13 mouse cellular contexts compared by ENCODE assay signal in genomic region chr13:103027456-103028078, GRCm38 (mm10).
DNase-seq lines count a peak whose midpoint lies in the region; ATAC-seq and TF ChIP-seq lines count a peak whose summit lies in the region.
"Had no signal": no experiment of that assay in that cellular context is flagged by ENCODE, and none has a peak within 500 bp of the region (broad histone marks: within the 10 kb centered on the region; RNA-seq: fewer than 3 reads in every experiment).

No protein-coding gene starts in this region.

- no peak overlapping the region for H3K4me3 ChIP-seq in hindbrain, embryonic 11.5 days (ENCODE audit: low read depth, low read length)
- H3K4me3 ChIP-seq in hindbrain, postnatal 0 days (ENCODE audit: low read length) = no peak overlapping the region
- no peak overlapping the region for H3K4me3 ChIP-seq in embryonic facial prominence, embryonic 14.5 days (ENCODE audit: low read depth, low read length)
- no peak overlapping the region for H3K4me3 ChIP-seq in limb, embryonic 15.5 days

- no peaks in the 10 kb centered on the region for H3K36me3 ChIP-seq in hindbrain, embryonic 11.5 days (ENCODE audit: control insufficient read depth, insufficient read depth, low read length)
- no peaks in the 10 kb centered on the region for H3K36me3 ChIP-seq in hindbrain, postnatal 0 days (ENCODE audit: insufficient read depth, low read length)
- no peaks in the 10 kb centered on the region for H3K36me3 ChIP-seq in embryonic facial prominence, embryonic 14.5 days (ENCODE audit: control insufficient read depth, insufficient read depth, low read length)
- H3K36me3 ChIP-seq in limb, embryonic 15.5 days = no peaks in the 10 kb centered on the region

- 61% methylated on average over 17 of the region's 17 CpGs for WGBS in hindbrain, embryonic 11.5 days
- 63% methylated on average over 17 of the region's 17 CpGs for WGBS in hindbrain, postnatal 0 days
- 26% methylated on average over 17 of the region's 17 CpGs for WGBS in embryonic facial prominence, embryonic 14.5 days
- WGBS in limb, embryonic 15.5 days = 22% methylated on average over 17 of the region's 17 CpGs

- TF ChIP-seq CTCF in hindbrain, postnatal 0 days (IDR thresholded peaks at IDR 0.05; ENCODE audit: low read depth) = no peak

- peak; percentile 33 for DNase-seq in hindbrain, embryonic 11.5 days (ENCODE audit: low spot score)
- no peak for DNase-seq in hindbrain, postnatal 0 days (ENCODE audit: low spot score)
- DNase-seq in embryo, embryonic 11 days = peak; percentile 81
- DNase-seq in embryonic facial prominence, embryonic 14.5 days (ENCODE audit: low spot score) = peak; percentile 48
- DNase-seq in cerebellum, adult 8-10 months = no peak
- DNase-seq in left cerebral cortex, adult 8-10 months (ENCODE audit: low spot score in 2 of 2) = no peak
- DNase-seq in layer of hippocampus, adult 8-10 months (ENCODE audit: low spot score in 2 of 2) = no peak
- DNase-seq: cerebellum, postnatal 36 days; right cerebral cortex, adult 18-20 months had no signal

- no peaks in the 10 kb centered on the region for H3K27me3 ChIP-seq in hindbrain, embryonic 11.5 days (ENCODE audit: control insufficient read depth, insufficient read depth, low read length)
- H3K27me3 ChIP-seq in hindbrain, postnatal 0 days (ENCODE audit: insufficient read depth, low read length) = no peaks in the 10 kb centered on the region
- no peaks in the 10 kb centered on the region for H3K27me3 ChIP-seq in embryonic facial prominence, embryonic 14.5 days (replicated peaks; ENCODE audit: control insufficient read depth, insufficient read depth, low read length)
- H3K27me3 ChIP-seq in limb, embryonic 15.5 days = no peaks in the 10 kb centered on the region

- no peaks in the 10 kb centered on the region for H3K4me1 ChIP-seq in hindbrain, embryonic 11.5 days (replicated peaks; ENCODE audit: control insufficient read depth, insufficient read depth, low read length)
- H3K4me1 ChIP-seq in hindbrain, postnatal 0 days (ENCODE audit: insufficient read depth, low read length) = no peaks in the 10 kb centered on the region
- peaks cover 23% of the 10 kb centered on the region; the same call in 1 of the 2 replicates for H3K4me1 ChIP-seq in embryonic facial prominence, embryonic 14.5 days (ENCODE audit: control insufficient read depth, insufficient read depth, low read length)
- peaks cover 17% of the 10 kb centered on the region for H3K4me1 ChIP-seq in limb, embryonic 15.5 days

- no peak overlapping the region for H3K27ac ChIP-seq in hindbrain, embryonic 11.5 days (ENCODE audit: low read depth, low read length)
- H3K27ac ChIP-seq in hindbrain, postnatal 0 days = no peak overlapping the region
- H3K27ac ChIP-seq in embryonic facial prominence, embryonic 14.5 days (replicated peaks; ENCODE audit: low read depth, low read length) = no peak overlapping the region
- no peak overlapping the region for H3K27ac ChIP-seq in limb, embryonic 15.5 days

- no peaks in the 10 kb centered on the region for H3K9me3 ChIP-seq in hindbrain, embryonic 11.5 days (ENCODE audit: control insufficient read depth, low read length)
- H3K9me3 ChIP-seq in hindbrain, postnatal 0 days (ENCODE audit: low read length) = no peaks in the 10 kb centered on the region
- no peaks in the 10 kb centered on the region for H3K9me3 ChIP-seq in embryonic facial prominence, embryonic 14.5 days (ENCODE audit: control insufficient read depth, low read length)
- no peaks in the 10 kb centered on the region for H3K9me3 ChIP-seq in limb, embryonic 15.5 days

- no peak overlapping the region for H3K9ac ChIP-seq in hindbrain, embryonic 11.5 days (ENCODE audit: low read depth, low read length)
- no peak overlapping the region for H3K9ac ChIP-seq in hindbrain, postnatal 0 days (replicated peaks; ENCODE audit: low read length)
- no peak overlapping the region for H3K9ac ChIP-seq in embryonic facial prominence, embryonic 14.5 days (ENCODE audit: low read depth, low read length)
- H3K9ac ChIP-seq in limb, embryonic 15.5 days = no peak overlapping the region
- H3K9ac ChIP-seq: lung, embryonic 14.5 days had no signal

- no peak overlapping the region for H3K4me2 ChIP-seq in hindbrain, embryonic 11.5 days (replicated peaks; ENCODE audit: low read depth, low read length)
- H3K4me2 ChIP-seq in hindbrain, postnatal 0 days (ENCODE audit: low read depth, low read length) = no peak overlapping the region
- peak overlapping the region; percentile 23; the same call in 1 of the 2 replicates for H3K4me2 ChIP-seq in embryonic facial prominence, embryonic 14.5 days (ENCODE audit: low read depth, low read length)
- H3K4me2 ChIP-seq in limb, embryonic 15.5 days = peak overlapping the region; percentile 24; the same call in 1 of the 2 replicates

- 0 out of 2 replicates have a peak, but pooled peaks have one; percentile 30 for ATAC-seq in hindbrain, embryonic 11.5 days (ENCODE audit: low FRiP score)
- no peak for ATAC-seq in hindbrain, postnatal 0 days
- ATAC-seq in embryonic facial prominence, embryonic 14.5 days (ENCODE audit: low read depth) = no peak
- ATAC-seq in limb, embryonic 15.5 days (ENCODE audit: insufficient number of reproducible peaks, low FRiP score, low TSS enrichment, low read depth) = no peak
- ATAC-seq: CD4-positive, CD25-positive, alpha-beta regulatory T cell, adult 4 months; intestine, embryonic 16.5 days had no signal

Comparison
In these comparisons a context has a peak if more than half of its experiments do, and no peak if none do; other contexts are left out.
1. DNase-seq: peak in hindbrain, embryonic 11.5 days (single experiment), embryo, embryonic 11 days (single experiment) and embryonic facial prominence, embryonic 14.5 days (single experiment); none in hindbrain, postnatal 0 days (single experiment), cerebellum, adult 8-10 months (single experiment), left cerebral cortex, adult 8-10 months (0 of 2) and layer of hippocampus, adult 8-10 months (0 of 2).
2. H3K4me2 ChIP-seq: peak in embryonic facial prominence, embryonic 14.5 days (single experiment) and limb, embryonic 15.5 days (single experiment); none in hindbrain, embryonic 11.5 days (single experiment) and hindbrain, postnatal 0 days (single experiment).